Mouse (Mus musculus) lung, postnatal 0 days (tissue): ENCODE measurements around the gene Abcc4.

ENCODE experiments used
- CTCF ChIP-seq: IDR thresholded peaks from 2 replicates; pipeline ENCODE4 v1.5.1; 2016; ENCODE audit warnings: antibody characterized with exemption, mild to moderate bottlenecking
- EP300 ChIP-seq: IDR thresholded peaks from 2 replicates; pipeline ENCODE4 v1.6.1; 2016; ENCODE audit warnings: antibody characterized with exemption, mild to moderate bottlenecking, control low read depth

DNA sequence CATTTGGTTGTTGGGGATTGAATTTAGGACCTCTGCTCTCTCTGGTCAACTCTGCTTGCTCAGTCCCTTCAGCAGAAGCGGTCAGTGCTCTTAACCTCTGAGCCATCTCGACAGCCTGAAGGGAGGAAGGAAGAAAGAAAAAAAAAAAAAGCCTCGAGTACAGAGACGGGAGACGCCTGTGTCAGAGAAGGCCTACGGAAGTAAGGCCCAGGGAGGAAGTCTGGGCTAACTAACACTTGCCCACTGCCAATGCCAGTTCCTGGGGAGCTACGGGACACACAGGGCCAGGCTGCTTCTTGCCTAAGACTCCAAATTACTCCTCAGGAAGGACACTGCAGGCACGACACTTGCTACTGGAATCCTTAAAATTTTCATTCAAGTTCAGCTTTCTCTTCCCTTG is 15.1 kb downstream of the Abcc4 start:
- TF ChIP-seq CTCF = no peak
- TF ChIP-seq EP300 = no peak
